Mouse (Mus musculus): ENCODE results near the gene Urb2.
"Not testable (repeated sequence)": the region's sequence is repeated elsewhere in the genome, so short reads cannot be mapped to it uniquely, and the experiment has no call there.

Gene Urb2

DNA sequence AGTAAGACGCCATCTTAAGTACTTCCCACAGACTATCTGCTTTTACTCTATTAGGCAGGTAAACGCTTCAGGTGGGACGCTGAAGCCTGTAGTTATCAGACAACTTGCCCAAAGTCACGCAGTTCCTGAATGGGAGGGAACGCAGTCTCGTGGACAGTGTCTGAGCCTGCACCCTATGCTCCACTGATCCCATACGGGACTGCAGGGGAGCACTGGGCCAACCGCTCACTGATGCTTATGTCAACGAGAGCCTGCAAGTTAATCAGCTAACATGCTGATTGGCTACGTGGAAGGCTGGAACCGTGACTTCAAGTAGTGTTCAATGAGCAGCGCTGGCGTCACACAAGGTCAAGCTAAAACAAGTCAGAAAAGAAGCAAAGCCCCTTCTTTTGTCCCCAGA is 1.5 kb upstream of the Urb2 start:
- DNase-seq = peak; percentile 14

DNA sequence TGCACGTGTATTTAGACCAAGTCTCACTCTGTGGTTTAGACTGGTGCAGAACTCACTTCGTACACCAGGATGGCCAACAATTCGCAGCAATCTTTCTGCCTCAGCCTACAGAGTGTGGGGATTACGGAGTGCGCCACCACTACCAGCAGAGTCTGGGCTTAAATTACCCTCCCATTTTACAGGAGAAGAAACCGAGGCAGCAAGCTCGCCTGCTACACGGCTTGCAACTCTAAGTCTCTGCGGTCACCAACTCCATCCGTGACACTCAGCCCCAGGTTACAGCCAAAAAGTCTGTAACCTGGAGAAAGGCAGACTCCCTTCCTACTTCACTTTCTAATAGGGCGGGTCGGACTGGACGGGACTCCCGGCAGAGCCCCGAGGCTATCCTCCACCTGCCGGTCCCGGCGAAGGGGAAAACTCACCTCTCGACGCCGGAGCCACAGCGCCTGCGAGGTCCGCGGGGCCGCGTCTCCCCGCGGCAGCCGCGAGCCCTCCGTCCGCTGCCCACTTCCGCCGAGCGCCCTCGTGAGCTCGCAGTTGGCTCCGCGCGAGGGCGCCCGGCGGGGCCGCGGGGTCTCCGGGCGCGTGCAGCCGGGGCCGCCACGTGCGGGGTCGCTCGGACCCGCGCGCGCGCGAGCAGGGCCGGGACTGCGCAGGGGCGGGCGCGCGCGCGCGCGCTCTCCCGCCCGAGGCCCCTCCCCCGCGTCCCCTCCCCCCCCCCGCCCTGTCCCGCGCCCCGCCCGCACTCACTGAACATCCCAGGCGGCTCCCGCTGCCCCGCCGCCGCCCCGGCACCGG is 670 bp upstream of the Urb2 start:
- peak; percentile 91 for DNase-seq

DNA sequence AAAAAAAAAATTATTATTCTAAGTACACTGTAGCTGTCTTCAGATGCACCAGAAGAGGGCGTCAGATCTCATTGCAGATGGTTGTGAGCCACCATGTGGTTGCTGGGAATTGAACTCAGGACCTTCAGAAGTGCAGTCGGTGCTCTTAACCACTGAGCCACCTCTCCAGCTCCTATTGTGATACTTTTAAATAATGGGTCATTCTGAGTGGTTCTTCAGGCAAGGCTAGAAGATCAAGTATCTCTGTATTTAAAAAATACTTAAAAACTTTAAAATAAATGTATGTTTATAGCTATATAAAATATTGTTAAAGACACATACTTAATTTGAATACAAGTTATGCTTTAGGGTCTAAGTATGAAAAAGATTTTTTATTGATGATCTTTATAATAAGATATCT is 5.0 kb downstream of the Urb2 start:
- not testable (repeated sequence) for DNase-seq

DNA sequence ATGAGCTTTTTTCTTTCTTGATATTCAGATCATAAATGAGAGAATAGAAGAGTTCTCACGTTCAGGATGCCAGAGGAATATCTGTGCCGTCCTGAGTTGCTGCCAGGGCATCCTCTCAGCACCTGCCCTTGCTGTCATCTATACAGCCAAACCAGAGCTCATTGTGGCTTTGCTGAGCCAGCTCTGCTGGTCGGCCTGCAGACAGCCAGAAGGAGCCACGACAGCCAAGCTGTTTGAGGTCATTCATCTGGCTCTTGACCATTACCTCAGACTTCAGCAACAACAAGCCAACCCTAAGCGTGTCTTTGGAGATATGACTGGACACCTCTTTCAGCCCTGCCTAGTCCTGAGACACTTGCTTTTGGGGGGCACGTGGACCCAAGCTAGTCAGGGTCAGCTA is 6.5 kb downstream of the Urb2 start:
- DNase-seq = no peak

DNA sequence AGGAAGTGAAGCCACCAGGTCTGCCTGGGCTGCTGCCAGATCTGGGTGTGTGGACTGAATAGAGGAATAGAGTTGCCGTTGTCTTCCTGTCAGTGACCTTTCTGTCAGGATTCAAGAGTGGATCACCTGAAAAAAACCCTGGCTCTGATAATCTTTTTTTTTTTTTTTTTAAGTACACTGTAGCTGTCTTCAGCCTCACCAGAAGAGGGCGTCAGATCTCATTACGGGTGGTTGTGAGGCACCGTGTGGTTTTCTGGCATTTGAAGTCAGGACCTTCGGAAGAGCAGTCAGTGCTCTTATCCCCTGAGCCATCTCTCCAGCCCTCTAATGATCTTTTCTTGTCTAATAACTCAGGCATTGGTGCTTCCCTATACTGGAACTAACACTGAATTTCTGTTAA is 12.1 kb downstream of the Urb2 start:
- DNase-seq = no peak

DNA sequence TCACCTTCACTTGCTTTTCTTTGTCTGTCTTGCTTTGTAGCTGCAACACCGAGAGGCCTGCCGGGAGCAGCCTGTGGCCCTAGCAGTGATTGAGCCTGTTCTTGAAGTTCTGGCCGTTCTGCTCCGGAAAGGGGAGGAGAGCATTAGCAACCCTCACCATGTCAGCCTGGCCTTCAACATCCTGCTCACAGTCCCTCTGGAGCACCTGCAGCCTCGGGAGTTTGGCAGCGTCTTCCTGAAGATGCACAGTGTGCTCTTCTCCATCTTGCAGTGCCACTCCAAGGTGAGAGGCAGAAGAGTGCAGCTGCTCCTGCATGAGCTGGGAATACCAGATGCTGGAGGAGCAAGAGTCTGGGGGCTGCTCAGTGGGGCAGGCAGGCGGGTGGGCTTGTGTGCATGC is 16.8 kb downstream of the Urb2 start:
- no peak for DNase-seq

DNA sequence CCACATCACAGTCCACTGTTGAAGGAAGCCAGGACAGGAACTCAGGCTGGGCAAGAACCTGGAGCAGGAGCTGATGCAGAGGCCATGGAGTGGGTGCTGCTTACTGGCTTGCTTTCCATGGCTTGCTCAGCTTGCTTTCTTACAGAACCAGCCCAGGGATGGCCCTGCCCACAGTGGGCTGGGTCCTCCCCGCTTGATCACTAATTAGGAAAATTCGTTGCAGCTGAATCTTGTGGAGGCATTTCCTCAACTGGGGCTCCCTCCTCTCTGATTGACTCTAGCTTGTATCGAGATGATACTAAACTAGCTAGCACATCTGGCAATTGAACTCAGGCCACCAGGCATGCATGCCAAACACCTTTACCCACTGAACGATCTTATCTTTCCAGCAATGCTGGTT is 18.0 kb downstream of the Urb2 start:
- DNase-seq = no peak

DNA sequence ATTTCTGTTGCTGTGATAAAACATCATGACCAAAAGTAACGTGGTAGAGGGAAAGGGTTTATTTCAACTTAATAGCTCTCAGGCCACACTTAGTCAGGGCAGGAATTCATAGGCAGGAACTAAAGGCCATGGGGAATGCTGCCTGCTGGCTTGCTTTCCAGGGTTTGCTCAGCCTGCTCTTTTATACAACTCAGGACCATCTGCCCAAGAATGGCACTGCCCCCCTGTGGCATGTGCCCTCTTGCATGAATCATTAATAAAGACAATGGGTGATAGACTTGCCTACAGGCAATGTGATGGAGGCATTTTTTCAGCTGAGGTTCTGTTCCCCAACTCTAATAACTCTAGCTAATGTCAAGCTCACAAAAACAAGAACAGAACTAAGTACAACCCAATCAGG is 20.9 kb downstream of the Urb2 start:
- peak; percentile 32 for DNase-seq

DNA sequence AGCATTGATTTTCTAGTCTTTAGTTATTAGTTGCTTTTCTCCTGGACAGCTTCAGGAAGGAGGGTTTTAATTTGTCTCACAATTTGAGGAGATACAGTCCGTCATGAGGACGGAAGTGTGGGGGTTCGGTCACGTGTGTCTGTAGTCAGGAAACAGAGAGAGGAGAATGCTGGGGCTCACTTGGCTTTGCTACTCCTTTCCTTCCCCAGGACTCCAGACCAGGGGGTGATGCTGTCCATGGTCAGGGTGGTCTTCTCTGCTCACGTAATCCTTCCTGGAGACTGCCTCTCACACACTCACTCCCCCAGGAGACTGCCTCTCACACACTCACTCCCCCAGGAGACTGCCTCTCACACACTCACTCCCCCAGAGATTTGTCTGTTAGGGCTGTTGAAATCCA is 23.1 kb downstream of the Urb2 start:
- DNase-seq = no peak

DNA sequence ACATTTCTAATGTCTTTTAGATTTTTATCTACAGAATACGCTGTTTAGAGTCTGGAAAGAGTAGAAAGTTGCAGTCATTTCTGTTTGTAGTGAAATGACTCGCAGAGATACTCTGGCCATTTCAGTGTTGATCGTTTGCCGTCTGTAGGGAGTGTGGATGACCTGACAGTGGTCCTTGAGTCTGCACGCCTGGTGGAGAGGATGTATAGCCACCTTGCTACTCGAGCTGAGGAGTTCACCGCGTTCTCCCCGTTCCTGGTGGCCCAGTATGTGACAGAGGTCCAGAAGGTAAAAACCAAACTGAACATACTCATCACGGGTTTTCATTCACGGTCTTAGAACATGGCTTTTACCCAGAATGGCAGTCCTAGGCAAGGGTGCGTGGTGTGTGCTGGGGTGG is 23.6 kb downstream of the Urb2 start:
- no peak for DNase-seq

DNA sequence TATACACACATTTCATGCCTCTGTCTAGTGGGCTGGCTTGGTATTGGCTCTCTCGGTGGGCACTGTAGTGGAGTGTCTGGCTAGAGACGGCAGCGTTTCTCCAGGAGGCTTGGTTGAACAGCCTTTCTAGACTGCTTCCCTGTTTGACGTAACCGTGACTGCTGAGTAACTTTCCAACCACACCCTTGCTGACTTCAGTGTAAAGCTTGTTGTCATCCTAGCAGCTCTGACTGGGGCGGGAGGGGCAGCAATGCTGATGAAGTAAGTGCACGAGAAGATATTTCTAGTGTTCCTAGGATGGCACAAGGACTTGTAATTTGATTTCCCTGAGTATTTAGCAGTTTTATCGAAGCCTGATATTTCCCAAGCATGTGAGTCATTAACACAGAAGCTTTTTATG is 24.5 kb downstream of the Urb2 start:
- DNase-seq = no peak

DNA sequence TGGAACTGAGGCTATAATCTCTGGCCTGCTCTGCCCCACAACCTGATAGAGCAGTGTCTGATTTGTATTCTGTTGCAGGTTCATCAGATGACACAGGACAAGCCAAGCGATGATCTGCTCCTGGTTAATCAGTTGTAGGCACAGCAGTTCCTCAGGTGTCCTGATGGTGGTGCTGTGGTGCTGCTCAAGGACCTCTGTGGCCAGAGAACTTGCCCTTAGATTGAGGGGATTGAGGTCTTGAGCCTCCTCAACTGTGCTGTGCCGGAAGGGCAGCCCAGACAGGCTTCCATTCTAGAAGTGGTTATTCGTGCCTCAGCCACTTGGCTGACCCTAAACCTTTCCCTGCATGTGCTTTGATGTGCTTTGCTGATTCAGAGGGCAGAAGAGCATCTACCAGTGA is 30.8 kb downstream of the Urb2 start:
- DNase-seq = peak; percentile 77

DNA sequence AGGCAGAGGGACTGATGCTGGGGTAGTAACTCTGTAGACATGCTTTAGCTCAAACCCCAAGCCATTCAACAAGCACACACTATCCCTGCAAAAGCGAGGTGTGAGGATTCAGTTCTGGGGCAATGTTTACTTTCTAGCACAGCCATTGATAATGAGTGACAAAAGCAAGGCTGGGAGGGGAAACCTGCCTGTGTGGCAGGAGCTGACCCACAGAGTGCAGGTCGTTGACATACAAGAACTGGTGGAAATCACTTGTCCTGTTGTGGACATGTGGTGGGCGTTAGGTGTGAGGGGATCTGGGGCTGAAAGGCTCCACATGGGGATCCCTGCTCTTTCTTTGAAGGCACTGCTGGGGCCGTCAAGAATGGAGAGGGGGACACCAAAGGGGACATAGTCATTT is 31.3 kb downstream of the Urb2 start:
- DNase-seq = no peak

DNA sequence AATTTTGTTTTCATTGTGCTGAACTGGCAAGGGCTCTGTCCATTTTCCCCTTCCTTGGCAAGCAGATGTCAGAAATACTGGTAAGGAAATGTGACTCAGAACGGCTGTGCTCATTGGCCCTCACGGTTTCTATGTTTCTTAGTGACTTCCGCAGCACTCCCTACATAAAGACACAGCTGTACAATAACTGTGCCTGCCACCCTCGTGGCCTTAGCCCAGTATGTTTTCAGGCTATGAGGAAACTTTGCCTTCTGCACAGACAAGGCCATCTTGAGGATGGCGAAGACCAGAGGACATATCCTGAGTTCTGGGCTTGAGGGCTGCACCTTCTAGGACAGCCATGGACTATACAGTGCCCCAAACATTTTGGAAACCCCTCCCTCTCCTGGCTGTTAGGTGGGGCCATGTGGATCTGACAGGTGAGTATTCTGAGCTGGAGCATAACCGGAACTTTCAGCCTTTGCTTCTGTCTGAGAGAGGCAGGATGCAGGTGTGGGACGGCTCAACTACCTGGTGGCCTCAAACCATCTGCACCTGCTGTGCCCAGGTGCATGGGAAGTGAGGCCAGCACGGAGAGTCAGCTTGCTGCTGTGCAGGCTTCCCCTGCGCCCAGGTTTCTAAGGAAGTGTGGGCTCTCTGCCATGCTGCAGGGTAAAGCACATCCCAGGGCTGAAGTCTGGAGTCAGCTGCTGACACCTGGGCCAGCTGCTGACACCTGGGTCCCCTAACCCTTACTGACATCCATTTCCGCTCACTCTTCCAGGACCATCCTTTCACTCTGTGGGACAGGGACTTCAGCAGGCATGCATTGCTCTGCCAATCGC is 35.7 kb downstream of the Urb2 start:
- DNase-seq = no peak

DNA sequence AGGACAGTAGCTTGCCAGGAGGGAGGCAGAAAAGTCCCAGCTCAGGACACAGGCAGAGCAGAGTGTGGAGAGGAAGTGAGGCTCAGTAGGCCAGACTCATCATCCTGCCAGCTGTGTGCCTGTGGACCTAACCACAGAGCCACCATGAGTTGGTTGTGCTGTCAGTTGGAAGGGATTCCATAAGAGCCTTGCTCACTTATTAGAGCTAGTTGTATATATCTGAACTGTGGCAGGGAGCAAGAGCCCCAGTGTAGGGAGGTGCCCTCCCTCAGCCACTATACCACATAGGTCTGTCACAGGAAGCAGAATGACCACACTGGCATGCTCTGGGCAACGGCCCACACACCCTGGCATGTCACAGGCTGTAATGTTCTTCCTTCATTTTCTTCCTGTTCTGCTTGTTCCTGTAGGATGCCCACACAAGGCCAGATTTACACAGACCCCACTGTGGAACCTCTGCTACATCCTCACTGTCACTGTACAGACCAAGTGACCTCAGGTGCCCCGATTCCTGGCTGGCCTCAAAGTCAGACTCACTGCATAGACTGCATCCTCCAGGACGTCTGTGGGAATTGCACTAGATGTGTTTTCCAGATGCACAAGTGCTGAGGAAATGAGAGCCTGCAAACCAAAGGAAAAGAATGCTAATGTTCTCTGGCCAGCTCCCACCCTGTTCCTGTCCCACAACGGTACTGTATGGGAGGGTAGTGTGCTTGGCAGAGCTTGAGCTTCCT is 45.2 kb downstream of the Urb2 start:
- DNase-seq = no peak

DNA sequence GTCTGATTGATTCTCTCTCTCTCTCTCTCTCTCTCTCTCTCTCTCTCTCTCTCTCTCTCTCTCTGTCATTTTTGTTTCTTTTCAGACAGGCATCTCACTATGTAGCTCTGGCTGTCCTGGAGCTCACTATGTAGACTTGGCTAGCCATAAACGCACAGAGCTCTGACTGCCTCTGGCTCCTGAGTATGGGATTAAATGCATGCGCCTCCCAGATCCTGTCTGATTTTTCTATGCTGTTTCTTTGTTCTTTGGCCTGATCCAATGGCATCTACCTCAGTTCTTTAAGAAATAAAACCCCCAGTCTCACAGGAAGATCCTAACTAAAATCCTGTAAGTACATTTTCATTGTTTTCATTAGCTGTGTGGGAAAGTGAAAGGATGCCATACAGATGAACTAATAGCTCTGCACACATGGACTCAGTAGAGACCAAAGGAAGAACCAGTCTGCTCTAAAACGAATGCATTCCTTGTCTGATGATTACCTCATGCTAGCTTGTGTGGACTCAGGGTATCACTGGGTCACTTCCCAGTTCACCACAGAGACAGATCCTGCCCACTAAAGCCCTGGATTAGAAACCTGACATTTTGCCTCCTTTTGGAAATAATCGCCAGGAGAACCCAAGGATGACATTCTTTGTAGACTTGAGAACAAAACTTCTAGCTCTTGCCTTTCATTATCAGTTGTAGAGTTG is 45.9 kb downstream of the Urb2 start:
- no peak for DNase-seq

DNA sequence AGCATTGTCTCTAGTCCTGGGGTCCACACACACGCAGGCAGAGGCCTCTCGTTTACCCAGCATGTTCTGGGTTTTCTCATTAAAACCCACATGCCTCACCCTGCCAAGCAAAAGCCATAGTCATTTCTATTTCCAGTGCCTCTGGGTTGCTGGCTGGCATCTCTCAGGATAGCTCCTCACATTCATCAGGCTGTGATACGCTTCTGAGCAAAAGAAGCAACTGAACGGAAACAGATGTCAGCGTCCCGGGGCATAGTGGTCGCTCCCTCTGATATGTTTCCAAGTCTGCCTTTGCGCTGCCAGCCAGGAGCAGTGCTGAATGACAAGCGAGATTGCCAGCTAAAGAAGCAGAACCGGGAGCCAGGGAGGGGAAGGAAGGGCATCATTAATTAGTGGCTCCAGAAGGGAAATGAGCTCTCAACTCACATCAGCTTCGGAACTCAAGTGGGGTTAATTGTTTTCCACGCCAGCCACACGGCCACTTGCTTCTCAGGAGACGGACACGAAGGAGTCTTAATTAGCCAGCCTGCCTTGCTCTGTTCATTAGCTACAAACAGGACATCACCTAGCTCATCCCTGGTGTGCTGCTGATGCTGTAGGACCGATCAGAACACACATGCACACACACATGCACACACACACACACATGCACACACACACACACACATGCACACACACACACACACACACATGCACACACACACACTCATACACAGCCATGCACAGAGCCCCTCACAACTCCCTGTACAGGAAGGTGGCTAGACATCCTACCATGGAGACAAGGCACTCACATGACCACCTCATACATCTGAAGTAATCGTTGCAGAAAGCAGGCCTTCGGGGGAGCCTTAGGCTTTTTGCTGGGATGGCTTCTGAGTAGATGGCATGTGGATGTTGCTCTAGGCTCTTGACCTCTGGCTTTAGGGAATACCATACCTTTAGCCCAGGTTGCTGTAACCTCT is 49.3 kb downstream of the Urb2 start:
- peak; percentile 66 for DNase-seq

DNA sequence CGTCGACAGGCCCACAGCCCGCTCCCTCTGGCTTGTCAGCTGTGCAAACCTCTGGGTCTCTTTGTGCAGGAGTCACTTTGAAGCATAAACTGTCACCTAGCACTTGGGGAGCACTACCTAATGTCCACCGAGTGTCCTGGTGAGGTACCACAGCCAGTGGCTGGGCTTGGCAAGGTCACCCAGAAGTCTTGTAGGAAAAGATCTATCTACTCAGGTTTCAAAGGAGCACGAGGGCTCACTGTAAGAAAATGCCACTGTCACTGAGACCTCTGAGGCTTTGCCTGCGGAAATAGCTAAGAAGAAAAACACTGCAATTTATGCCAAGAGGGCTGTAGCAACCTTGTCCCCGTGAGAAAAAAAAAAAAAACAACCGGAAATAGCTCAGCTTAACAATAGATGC is 54.7 kb downstream of the Urb2 start:
- DNase-seq = no peak

DNA sequence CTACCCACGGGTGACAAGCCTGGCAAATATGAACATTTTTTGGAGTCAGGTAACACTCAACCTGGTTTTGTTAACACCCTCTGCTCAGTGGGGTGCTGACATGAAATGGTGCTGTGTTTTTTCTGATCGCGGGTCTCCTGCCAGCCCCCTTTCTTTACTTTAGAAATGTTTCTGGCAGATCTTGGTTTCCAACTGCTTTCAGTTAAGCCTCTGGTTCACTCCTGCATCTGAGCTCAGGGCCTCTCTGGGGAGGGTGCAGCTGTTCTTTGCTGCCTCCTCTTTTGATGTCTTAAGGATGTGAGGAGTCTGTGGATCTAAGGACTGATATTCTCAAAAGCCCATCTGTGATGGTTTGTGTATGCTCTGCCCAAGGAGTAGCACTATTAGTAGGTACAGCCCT is 55.1 kb downstream of the Urb2 start:
- DNase-seq = no peak

DNA sequence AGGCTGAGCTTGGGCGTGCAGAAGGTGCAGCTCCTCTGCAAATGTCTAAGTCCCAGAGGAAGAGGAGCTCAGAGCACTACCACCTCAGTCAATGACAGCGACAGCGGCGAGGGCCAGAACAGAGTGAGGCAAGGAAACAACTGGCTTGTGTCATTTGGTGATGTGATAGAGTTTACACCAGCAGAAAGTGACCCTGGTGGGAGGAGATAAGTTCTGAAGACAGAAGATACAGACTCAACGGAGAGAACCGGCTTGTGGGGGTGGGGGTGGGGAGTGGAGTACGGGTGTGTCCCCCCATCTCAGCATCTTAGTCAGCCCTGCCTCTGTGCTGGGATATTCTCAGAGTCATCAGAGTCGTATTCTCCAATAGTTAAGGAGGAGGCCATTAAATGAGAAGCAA is 56.1 kb downstream of the Urb2 start:
- DNase-seq = no peak

DNA sequence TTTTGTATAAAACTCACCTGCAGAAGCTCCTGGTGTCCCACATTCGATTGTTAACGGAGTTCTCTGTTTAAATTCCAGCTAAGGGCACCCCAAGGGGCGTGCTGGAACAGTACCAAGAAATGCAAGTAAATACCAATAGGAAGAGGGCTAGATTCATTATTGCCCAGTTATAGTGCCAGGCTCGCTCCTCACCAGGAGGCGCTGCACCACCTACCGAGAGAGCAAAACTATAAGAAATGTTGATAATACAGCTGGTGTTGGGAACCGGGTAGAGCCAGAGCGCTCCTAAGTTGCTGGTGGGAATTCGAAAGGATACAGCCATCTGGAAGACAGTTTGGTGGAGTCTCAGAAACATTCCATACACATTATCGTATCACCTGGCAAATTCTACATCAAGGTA is 56.7 kb downstream of the Urb2 start:
- no peak for DNase-seq

DNA sequence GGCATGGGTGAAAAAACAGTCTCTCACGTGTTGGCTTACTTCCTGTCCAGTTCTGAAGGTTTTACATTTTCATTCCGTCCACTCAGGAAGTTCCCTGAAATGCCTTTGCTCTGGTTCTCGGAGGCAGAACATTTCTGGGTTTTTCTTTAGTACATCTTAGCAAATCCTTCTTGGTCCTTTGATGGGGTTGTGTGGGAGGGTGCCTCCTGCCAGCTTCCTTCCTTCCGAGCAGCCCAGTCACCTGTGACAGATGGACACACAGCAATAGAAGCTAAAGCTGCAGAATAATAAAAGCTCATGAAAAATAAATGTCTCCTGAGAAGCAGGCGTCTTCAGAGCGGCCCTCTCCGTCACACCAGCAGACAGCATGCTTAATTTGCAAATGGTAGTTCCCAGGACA is 57.7 kb downstream of the Urb2 start:
- no peak for DNase-seq
